Mouse (Mus musculus) C2C12 (cell line): ENCODE data around the gene Tiam2. TPM values are rescaled to one million over a fixed set of nuclear protein-coding genes. Genes with fewer than 3 reads are reported as not detected.

ENCODE experiments used
- H3K27me3 ChIP-seq: one replicate; pipeline ENCODE4 v1.6.1; 2011; ENCODE audit not compliant: control insufficient read depth, insufficient read depth, insufficient read length
- H3K36me3 ChIP-seq: one replicate; pipeline ENCODE4 v1.6.1; 2011; ENCODE audit not compliant: control insufficient read depth, insufficient read depth
- H3K4me3 ChIP-seq: one replicate; pipeline ENCODE4 v1.5.1; 2011; ENCODE audit warnings: mild to moderate bottlenecking, control low read depth; ENCODE audit not compliant: poor library complexity, insufficient read depth, severe bottlenecking
- H3K79me2 ChIP-seq: one replicate; pipeline ENCODE4 v1.6.1; 2011; ENCODE audit not compliant: control insufficient read depth, insufficient read depth
- H3K79me3 ChIP-seq: one replicate; pipeline ENCODE4 v1.6.1; 2011; ENCODE audit warnings: low read depth, control low read depth
- H3ac ChIP-seq: one replicate; pipeline ENCODE3; 2011; ENCODE audit warnings: low read depth; ENCODE audit not compliant: control insufficient read depth, insufficient read length
- CEBPB ChIP-seq: IDR thresholded peaks from one replicate; pipeline ENCODE4 v1.6.1; 2011; ENCODE audit warnings: low read depth, mild to moderate bottlenecking, control low read depth, moderate library complexity
- CTCF ChIP-seq: IDR thresholded peaks from one replicate; pipeline ENCODE4 v1.5.1; 2011; ENCODE audit not compliant: control insufficient read depth, insufficient read depth, insufficient read length
- FOSL1 ChIP-seq: IDR thresholded peaks from one replicate; pipeline ENCODE4 v1.8.0; 2011; ENCODE audit warnings: mild to moderate bottlenecking, low read length; ENCODE audit not compliant: poor library complexity, insufficient read depth, severe bottlenecking
- MAX ChIP-seq: IDR thresholded peaks from one replicate; pipeline ENCODE4 v1.6.1; 2011; ENCODE audit warnings: mild to moderate bottlenecking, control low read depth
- MYOD1 ChIP-seq: IDR thresholded peaks from one replicate; pipeline ENCODE4 v1.6.1; 2011; ENCODE audit warnings: low read depth; ENCODE audit not compliant: control insufficient read depth, insufficient read length
- MYOG ChIP-seq: IDR thresholded peaks from one replicate; pipeline ENCODE4 v1.6.1; 2011; ENCODE audit not compliant: control insufficient read depth, insufficient read length; ENCODE audit errors: extremely low read depth
- USF1 ChIP-seq: IDR thresholded peaks from one replicate; pipeline ENCODE4 v1.6.1; 2011; ENCODE audit warnings: low read depth, mild to moderate bottlenecking, control low read depth, moderate library complexity
- polyA plus RNA-seq: library from polyadenylated mRNA; unstranded; fragments of >200 nt; fragmentation: generic; extraction: Trizol; gene quantifications from one replicate; pipeline ENCODE4 v1.2.1, GENCODE M21; 2012; ENCODE audit warnings: missing spikeins

Tiam2 gene
- polyA plus RNA-seq, 1 experiment: 28.3 TPM

- Histone ChIP-seq H3K36me3 (peaks cover 93% of the 10 kb centered on the region), H3K79me3 (no peaks in the 10 kb centered on the region), H3K4me3 (no peak overlapping the region), H3K27me3 (no peaks in the 10 kb centered on the region), H3ac (no peak overlapping the region), H3K79me2 (no peaks in the 10 kb centered on the region)
- TF ChIP-seq FOSL1 (no peak), CTCF (peak; percentile 68)
Observed at GRCm38 (mm10) chr17:3509841-3510240, 183.5 kb downstream of the Tiam2 start.

- H3K4me3 ChIP-seq: no peak overlapping the region
- no peak for TF ChIP-seq MYOG
- TF ChIP-seq USF1: no peak
- no peak for TF ChIP-seq CEBPB
- TF ChIP-seq MYOD1: no peak
- TF ChIP-seq CTCF: no peak
- no peak for TF ChIP-seq FOSL1
- TF ChIP-seq MAX: no peak
- no peaks in the 10 kb centered on the region for H3K79me3 ChIP-seq
- no peak overlapping the region for H3ac ChIP-seq
- no peaks in the 10 kb centered on the region for H3K27me3 ChIP-seq
- H3K79me2 ChIP-seq: no peaks in the 10 kb centered on the region
- H3K36me3 ChIP-seq: peaks cover 90% of the 10 kb centered on the region
Observed at GRCm38 (mm10) chr17:3514316-3514715, 187.9 kb downstream of the Tiam2 start.

GRCm38 (mm10) chr17:3515851-3516250 is 189.5 kb downstream of the Tiam2 start:
- no peaks in the 10 kb centered on the region for H3K79me3 ChIP-seq
- no peaks in the 10 kb centered on the region for H3K27me3 ChIP-seq
- no peak overlapping the region for H3ac ChIP-seq
- TF ChIP-seq MYOD1: no peak
- no peak for TF ChIP-seq CTCF
- no peak for TF ChIP-seq FOSL1
- H3K36me3 ChIP-seq: peaks cover 90% of the 10 kb centered on the region
- H3K79me2 ChIP-seq: no peaks in the 10 kb centered on the region
- no peak overlapping the region for H3K4me3 ChIP-seq

- TF ChIP-seq MYOD1: no peak
- no peak for TF ChIP-seq MAX
- TF ChIP-seq USF1: no peak
- no peak for TF ChIP-seq MYOG
- TF ChIP-seq CTCF: no peak
- TF ChIP-seq FOSL1: no peak
- no peak for TF ChIP-seq CEBPB
- Histone ChIP-seq H3K36me3 (peaks cover 89% of the 10 kb centered on the region), H3K4me3 (no peak overlapping the region), H3K79me3 (no peaks in the 10 kb centered on the region), H3ac (no peak overlapping the region), H3K27me3 (no peaks in the 10 kb centered on the region), H3K79me2 (no peaks in the 10 kb centered on the region)
Observed at GRCm38 (mm10) chr17:3516406-3516805, 190.0 kb downstream of the Tiam2 start.

GRCm38 (mm10) chr17:3520344-3520743 is 194.0 kb downstream of the Tiam2 start:
- no peaks in the 10 kb centered on the region for H3K79me2 ChIP-seq
- no peak for TF ChIP-seq MYOG
- TF ChIP-seq USF1: no peak
- no peak for TF ChIP-seq MYOD1
- TF ChIP-seq MAX: no peak
- TF ChIP-seq CEBPB: no peak
- TF ChIP-seq CTCF: no peak
- TF ChIP-seq FOSL1: no peak
- H3K4me3 ChIP-seq: no peak overlapping the region
- no peaks in the 10 kb centered on the region for H3K27me3 ChIP-seq
- peaks cover 68% of the 10 kb centered on the region for H3K36me3 ChIP-seq
- no peaks in the 10 kb centered on the region for H3K79me3 ChIP-seq
- no peak overlapping the region for H3ac ChIP-seq

- Histone ChIP-seq H3K4me3 (no peak overlapping the region), H3K27me3 (no peaks in the 10 kb centered on the region), H3K36me3 (peaks cover 8% of the 10 kb centered on the region), H3K79me3 (no peaks in the 10 kb centered on the region), H3K79me2 (no peaks in the 10 kb centered on the region), H3ac (no peak overlapping the region)
- no peak for TF ChIP-seq FOSL1
- no peak for TF ChIP-seq MAX
- no peak for TF ChIP-seq MYOG
- no peak for TF ChIP-seq USF1
- no peak for TF ChIP-seq CEBPB
- TF ChIP-seq CTCF: no peak
- TF ChIP-seq MYOD1: no peak
Observed at GRCm38 (mm10) chr17:3527841-3528471, 201.6 kb downstream of the Tiam2 start.
